ENCODE assay signal across 12 mouse cellular contexts in genomic region chr10:18634405-18634985, GRCm38 (mm10).
A peak's percentile ranks its signal among the peaks of the same experiment; 100 is the strongest.
DNase-seq lines count a peak whose midpoint lies in the region.
"Had no signal": no experiment of that assay in that cellular context is flagged by ENCODE, and none has a peak within 500 bp of the region (broad histone marks: within the 10 kb centered on the region; RNA-seq: fewer than 3 reads in every experiment).

No protein-coding gene starts in this region.

- peak; percentile 49 for DNase-seq in adrenal gland, adult 2 months
- no peak for DNase-seq in adrenal gland, postnatal 4 days (ENCODE audit: low spot score in 2 of 2)
- peak; percentile 86 for DNase-seq in ES-CJ7 (ENCODE audit: low read depth, low spot score)
- peak; percentile 61 for DNase-seq in brain, adult 2 months (ENCODE audit: low read depth, low spot score)
- peak; percentile 24 to 26 for DNase-seq in cerebellum, postnatal 10 days
- no peak for DNase-seq in T-cell, adult 2 months (ENCODE audit: low spot score)
- DNase-seq in left cerebral cortex, adult 9 months (ENCODE audit: low spot score in 2 of 2), result no peak
- DNase-seq in layer of hippocampus, adult 9-10 months (ENCODE audit: low spot score), result no peak
- DNase-seq: gastrocnemius, postnatal 14 days; kidney, adult 9 months; kidney, postnatal 4 days; retina, postnatal 1 day had no signal

Comparison
In these comparisons a context has a peak if more than half of its experiments do, and no peak if none do; other contexts are left out.
1. DNase-seq: peak in adrenal gland, adult 2 months (single experiment), ES-CJ7 (single experiment), brain, adult 2 months (single experiment) and cerebellum, postnatal 10 days (2 of 2); none in adrenal gland, postnatal 4 days (0 of 2), T-cell, adult 2 months (single experiment), left cerebral cortex, adult 9 months (0 of 2) and layer of hippocampus, adult 9-10 months (single experiment).